Mouse (Mus musculus) midbrain, embryonic 13.5 days (tissue): ENCODE measurements at regions not wholly inside any gene's neighbourhood (a gene's known extent, or its start where the extent isn't known, plus 50 kb on each side); places are given as distances from the start of the nearest gene placed in this dataset.
"Not testable (repeated sequence)": the region's sequence is repeated elsewhere in the genome, so short reads cannot be mapped to it uniquely, and the experiment has no call there.

Experiments
- ATAC-seq: fragments of 200-750 bp; cut with Nextera tagmentation; 2 replicates; pipeline ENCODE4 v1.8.0; 2017; ENCODE audit warnings: mild to moderate bottlenecking, moderate TSS enrichment, moderate library complexity
- H3K27ac ChIP-seq: fragments of 300-500 bp; sonication (generic); 2 replicates; pipeline ENCODE4 v1.5.1; 2015; ENCODE audit warnings: inconsistent platforms, mild to moderate bottlenecking, moderate library complexity
- H3K27me3 ChIP-seq: fragments of 300-500 bp; sonication (generic); 2 replicates; pipeline ENCODE4 v1.6.1; 2015; ENCODE audit warnings: mild to moderate bottlenecking, inconsistent platforms
- H3K36me3 ChIP-seq: fragments of 300-500 bp; sonication (generic); 2 replicates; pipeline ENCODE4 v1.6.1; 2015; ENCODE audit warnings: mild to moderate bottlenecking, inconsistent platforms
- H3K4me1 ChIP-seq: fragments of 300-500 bp; sonication (generic); replicated peaks from 2 replicates; pipeline ENCODE4 v1.6.1; 2015; ENCODE audit warnings: inconsistent platforms
- H3K4me2 ChIP-seq: fragments of 300-500 bp; sonication (generic); replicated peaks from 2 replicates; pipeline ENCODE4 v1.6.1; 2015; ENCODE audit warnings: moderate library complexity, mild to moderate bottlenecking, inconsistent platforms
- H3K4me3 ChIP-seq: fragments of 300-500 bp; sonication (generic); replicated peaks from 2 replicates; pipeline ENCODE4 v1.5.1; 2015; ENCODE audit warnings: mild to moderate bottlenecking, inconsistent platforms
- H3K9ac ChIP-seq: fragments of 300-500 bp; sonication (generic); replicated peaks from 2 replicates; pipeline ENCODE4 v1.6.1; 2015; ENCODE audit warnings: mild to moderate bottlenecking, inconsistent platforms
- H3K9me3 ChIP-seq: fragments of 300-500 bp; sonication (generic); 2 replicates; pipeline ENCODE4 v1.6.1; 2016; ENCODE audit warnings: mild to moderate bottlenecking, inconsistent platforms
- WGBS: fragments of 180-500 bp; shearing (Covaris S2); methylation state at CpG from one replicate; pipeline ENCODE4 v1.1.7; 2015; 5-methylcytosine and 5-hydroxymethylcytosine counted together

DNA sequence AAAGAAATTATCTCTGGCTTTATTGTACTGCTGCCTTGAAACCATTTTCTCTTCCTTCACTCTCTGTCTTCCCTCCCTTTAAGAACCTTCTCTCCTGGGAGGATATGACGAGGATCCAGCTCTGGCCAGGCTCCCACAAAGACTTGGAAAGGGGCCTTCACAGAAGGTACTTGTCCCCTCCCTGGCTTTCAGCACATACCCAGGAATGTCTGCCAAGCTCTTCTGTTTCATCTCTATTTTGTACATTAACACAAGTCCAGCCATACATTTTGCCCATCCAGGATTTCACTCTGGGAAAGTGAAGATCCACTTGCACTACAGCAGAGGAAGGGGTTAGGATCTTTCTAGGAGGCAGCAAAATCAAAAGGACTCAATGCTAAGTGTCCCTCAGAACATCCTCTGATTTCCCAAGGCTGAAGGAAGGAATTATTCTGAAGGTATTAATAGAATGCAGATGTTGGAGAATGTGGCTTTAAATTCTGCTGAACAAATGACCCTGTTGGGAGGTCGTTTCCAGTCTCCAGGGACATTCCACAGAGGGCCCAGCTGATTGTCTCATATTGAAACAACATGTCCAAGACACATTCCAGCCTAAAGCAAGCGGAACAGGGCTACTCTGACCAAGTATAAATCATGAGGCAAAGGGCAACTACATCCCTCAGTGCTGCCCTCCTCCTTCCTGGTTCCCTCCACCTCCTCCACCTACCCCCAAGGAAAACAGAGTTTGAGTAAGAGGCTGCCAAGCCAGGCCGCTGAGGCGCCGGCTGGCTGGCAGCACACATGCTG is 122.1 kb upstream of the Gm21897 start:
- WGBS, result 74% methylated on average over 6 of the region's 6 CpGs
- H3K4me3 ChIP-seq, result no peak overlapping the region
- ATAC-seq, result no peak
- no peaks in the 10 kb centered on the region for H3K27me3 ChIP-seq
- H3K9me3 ChIP-seq, result no peaks in the 10 kb centered on the region
- no peak overlapping the region for H3K9ac ChIP-seq
- no peaks in the 10 kb centered on the region for H3K4me1 ChIP-seq
- H3K27ac ChIP-seq, result no peak overlapping the region
- no peak overlapping the region for H3K4me2 ChIP-seq
- H3K36me3 ChIP-seq, result no peaks in the 10 kb centered on the region

- not testable (repeated sequence) for H3K36me3 ChIP-seq, H3K27me3 ChIP-seq, H3K4me3 ChIP-seq, H3K27ac ChIP-seq, ATAC-seq, H3K9ac ChIP-seq, H3K9me3 ChIP-seq, H3K4me1 ChIP-seq, H3K4me2 ChIP-seq
- 96% methylated on average over 6 of the region's 12 CpGs for WGBS
Observed at GRCm38 (mm10) chr16:15195931-15196330, 121.3 kb upstream of the Gm21897 start.

GRCm38 (mm10) chr16:15196855-15197254 is 120.4 kb upstream of the Gm21897 start:
- no peaks in the 10 kb centered on the region for H3K36me3 ChIP-seq
- H3K4me1 ChIP-seq, result no peaks in the 10 kb centered on the region
- no peak overlapping the region for H3K27ac ChIP-seq
- H3K9me3 ChIP-seq, result no peaks in the 10 kb centered on the region
- no peak overlapping the region for H3K4me3 ChIP-seq
- no peaks in the 10 kb centered on the region for H3K27me3 ChIP-seq
- no peak overlapping the region for H3K4me2 ChIP-seq
- ATAC-seq, result no peak
- no peak overlapping the region for H3K9ac ChIP-seq

GRCm38 (mm10) chr16:15215921-15216320 is 101.3 kb upstream of the Gm21897 start:
- WGBS, result 90% methylated on average over 2 of the region's 2 CpGs

GRCm38 (mm10) chr16:15220961-15221547 is 96.2 kb upstream of the Gm21897 start:
- H3K4me2 ChIP-seq, result no peak overlapping the region
- no peak for ATAC-seq
- H3K36me3 ChIP-seq, result no peaks in the 10 kb centered on the region
- H3K27me3 ChIP-seq, result no peaks in the 10 kb centered on the region
- H3K9me3 ChIP-seq, result no peaks in the 10 kb centered on the region
- WGBS, result 80% methylated on average over 4 of the region's 4 CpGs
- H3K27ac ChIP-seq, result no peak overlapping the region
- no peak overlapping the region for H3K4me3 ChIP-seq
- no peak overlapping the region for H3K9ac ChIP-seq
- no peaks in the 10 kb centered on the region for H3K4me1 ChIP-seq

More at GRCm38 (mm10) chr16:15215921-15216320, 101.3 kb upstream of the Gm21897 start:
- no peaks in the 10 kb centered on the region for H3K9me3 ChIP-seq
- H3K9ac ChIP-seq, result no peak overlapping the region
- no peak overlapping the region for H3K4me3 ChIP-seq
- no peak overlapping the region for H3K4me2 ChIP-seq
- ATAC-seq, result no peak
- H3K36me3 ChIP-seq, result no peaks in the 10 kb centered on the region
- no peaks in the 10 kb centered on the region for H3K4me1 ChIP-seq
- H3K27me3 ChIP-seq, result no peaks in the 10 kb centered on the region
- H3K27ac ChIP-seq, result no peak overlapping the region

GRCm38 (mm10) chr16:15237836-15238235 is 79.4 kb upstream of the Gm21897 start:
- no peak overlapping the region for H3K9ac ChIP-seq
- no peak overlapping the region for H3K27ac ChIP-seq
- no peak for ATAC-seq
- no peak overlapping the region for H3K4me3 ChIP-seq
- no peaks in the 10 kb centered on the region for H3K9me3 ChIP-seq
- H3K4me2 ChIP-seq, result no peak overlapping the region
- no peaks in the 10 kb centered on the region for H3K36me3 ChIP-seq
- H3K27me3 ChIP-seq, result no peaks in the 10 kb centered on the region
- no peaks in the 10 kb centered on the region for H3K4me1 ChIP-seq

DNA sequence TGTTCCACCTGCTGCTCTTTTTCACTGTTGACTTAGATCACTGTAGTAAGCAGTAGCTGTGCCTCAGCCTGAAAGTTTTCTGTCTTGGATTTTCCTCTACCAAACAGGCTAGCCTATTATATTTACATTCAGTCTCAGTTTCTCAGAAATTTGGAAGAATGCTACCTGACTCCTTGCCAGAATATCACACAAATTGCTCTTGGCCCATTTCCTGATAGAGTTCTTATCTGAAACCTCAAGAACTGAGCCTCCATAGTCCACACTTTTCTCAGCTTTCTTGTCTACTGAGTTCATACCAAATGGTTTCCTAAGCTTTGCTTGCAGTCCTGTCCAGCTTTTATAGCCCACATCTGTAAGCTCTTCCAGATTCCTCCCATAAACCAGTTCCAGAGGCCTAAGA is 78.8 kb upstream of the Gm21897 start:
- H3K36me3 ChIP-seq, result no peaks in the 10 kb centered on the region
- no peak overlapping the region for H3K4me2 ChIP-seq
- H3K27me3 ChIP-seq, result no peaks in the 10 kb centered on the region
- no peak for ATAC-seq
- no peak overlapping the region for H3K4me3 ChIP-seq
- no peaks in the 10 kb centered on the region for H3K4me1 ChIP-seq
- H3K9ac ChIP-seq, result no peak overlapping the region
- H3K27ac ChIP-seq, result no peak overlapping the region
- H3K9me3 ChIP-seq, result no peaks in the 10 kb centered on the region

- H3K4me2 ChIP-seq, result no peak overlapping the region
- no peaks in the 10 kb centered on the region for H3K27me3 ChIP-seq
- ATAC-seq, result no peak
- no peaks in the 10 kb centered on the region for H3K4me1 ChIP-seq
- no peaks in the 10 kb centered on the region for H3K9me3 ChIP-seq
- H3K27ac ChIP-seq, result no peak overlapping the region
- H3K36me3 ChIP-seq, result no peaks in the 10 kb centered on the region
- H3K9ac ChIP-seq, result no peak overlapping the region
- no peak overlapping the region for H3K4me3 ChIP-seq
Observed at GRCm38 (mm10) chr16:15250186-15250585, 67.1 kb upstream of the Gm21897 start.

- Histone ChIP-seq H3K4me2 (no peak overlapping the region), H3K4me1 (no peaks in the 10 kb centered on the region), H3K4me3 (no peak overlapping the region), H3K27ac (no peak overlapping the region), H3K27me3 (no peaks in the 10 kb centered on the region), H3K36me3 (no peaks in the 10 kb centered on the region), H3K9me3 (no peaks in the 10 kb centered on the region), H3K9ac (no peak overlapping the region)
- WGBS, result 83% methylated on average over 2 of the region's 2 CpGs
- no peak for ATAC-seq
Observed at GRCm38 (mm10) chr16:15251686-15252085, 65.6 kb upstream of the Gm21897 start.

- Histone ChIP-seq H3K9ac (no peak overlapping the region), H3K36me3 (no peaks in the 10 kb centered on the region), H3K4me1 (no peaks in the 10 kb centered on the region), H3K9me3 (no peaks in the 10 kb centered on the region), H3K4me2 (no peak overlapping the region), H3K27me3 (no peaks in the 10 kb centered on the region), H3K4me3 (no peak overlapping the region), H3K27ac (no peak overlapping the region)
- no peak for ATAC-seq
- WGBS, result 89% methylated on average over 6 of the region's 6 CpGs
Observed at GRCm38 (mm10) chr16:15252666-15253347, 64.5 kb upstream of the Gm21897 start.

DNA sequence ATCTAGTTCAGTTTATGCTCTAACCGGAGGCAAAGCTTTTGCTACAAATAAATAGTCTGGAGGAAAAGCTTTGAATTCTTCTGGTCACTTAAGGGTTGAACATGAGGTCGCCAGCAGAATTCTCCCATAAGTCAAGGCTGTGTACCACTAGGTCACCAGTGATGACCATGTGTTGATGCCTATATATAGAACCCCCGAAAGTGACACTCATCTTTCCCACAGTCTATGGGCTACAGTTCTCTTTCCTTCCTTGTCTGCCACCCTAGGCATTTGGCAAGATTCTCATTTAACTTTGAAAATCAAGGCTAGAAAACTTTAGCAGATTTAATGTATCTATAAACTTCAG is 63.9 kb upstream of the Gm21897 start:
- H3K36me3 ChIP-seq, result no peaks in the 10 kb centered on the region
- H3K9me3 ChIP-seq, result no peaks in the 10 kb centered on the region
- WGBS, result 82% methylated on average over 3 of the region's 3 CpGs
- H3K27me3 ChIP-seq, result no peaks in the 10 kb centered on the region
- no peak overlapping the region for H3K9ac ChIP-seq
- ATAC-seq, result no peak
- no peak overlapping the region for H3K27ac ChIP-seq
- H3K4me2 ChIP-seq, result no peak overlapping the region
- no peaks in the 10 kb centered on the region for H3K4me1 ChIP-seq
- H3K4me3 ChIP-seq, result no peak overlapping the region

GRCm38 (mm10) chr16:15254669-15255068 is 62.6 kb upstream of the Gm21897 start:
- H3K4me3 ChIP-seq, result no peak overlapping the region
- H3K27ac ChIP-seq, result no peak overlapping the region
- H3K9me3 ChIP-seq, result no peaks in the 10 kb centered on the region
- no peaks in the 10 kb centered on the region for H3K27me3 ChIP-seq
- no peak overlapping the region for H3K4me2 ChIP-seq
- 97% methylated on average over 2 of the region's 2 CpGs for WGBS
- no peak overlapping the region for H3K9ac ChIP-seq
- no peak for ATAC-seq
- H3K36me3 ChIP-seq, result no peaks in the 10 kb centered on the region
- no peaks in the 10 kb centered on the region for H3K4me1 ChIP-seq
